Mouse (Mus musculus) kidney, adult 8-10 months (tissue): ENCODE results near the gene Tbx20.

Source experiments
- DNase-seq, 2 experiments: peaks; one replicate each; pipeline ENCODE4 v3.0.0; 2022

Gene Tbx20

DNA sequence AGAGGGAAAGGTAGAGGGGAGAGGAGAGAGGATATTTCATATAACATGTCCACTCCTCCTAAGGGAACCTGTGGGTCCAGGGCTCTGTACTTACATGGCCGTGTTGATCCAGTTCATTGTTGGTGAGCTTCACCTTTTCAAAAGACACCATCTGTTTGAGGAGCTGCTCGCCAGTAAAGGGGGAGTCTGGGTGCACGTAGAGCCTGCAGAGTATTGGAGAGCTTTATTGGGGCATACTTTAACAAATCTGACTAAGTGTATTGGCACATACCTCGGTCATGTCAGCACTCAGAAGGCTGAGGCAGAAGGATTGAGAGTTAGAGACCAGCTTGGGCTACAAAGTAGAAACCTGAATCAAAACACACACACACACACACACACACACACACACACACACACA lies 8.5 kb downstream of the Tbx20 start:
- no peak for DNase-seq

DNA sequence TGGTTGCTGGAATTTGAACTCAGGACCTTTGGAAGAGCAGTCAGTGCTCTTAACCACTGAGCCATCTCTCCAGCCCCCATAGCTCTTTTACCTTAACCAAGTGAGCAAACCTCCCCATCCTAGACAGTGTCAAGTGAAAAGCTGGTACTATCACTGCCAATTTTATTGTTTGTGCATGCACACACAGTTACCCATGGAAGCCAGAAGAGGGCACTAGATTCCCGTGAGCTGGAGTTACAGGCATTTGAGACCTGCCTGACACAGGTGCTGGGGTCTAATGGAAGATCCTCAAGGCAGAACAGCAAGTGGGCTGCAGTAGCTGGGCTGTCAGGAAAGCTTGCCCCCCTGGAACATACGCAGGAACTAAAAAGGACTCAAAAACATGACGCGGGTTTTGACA lies 13.6 kb downstream of the Tbx20 start:
- no peak for DNase-seq

DNA sequence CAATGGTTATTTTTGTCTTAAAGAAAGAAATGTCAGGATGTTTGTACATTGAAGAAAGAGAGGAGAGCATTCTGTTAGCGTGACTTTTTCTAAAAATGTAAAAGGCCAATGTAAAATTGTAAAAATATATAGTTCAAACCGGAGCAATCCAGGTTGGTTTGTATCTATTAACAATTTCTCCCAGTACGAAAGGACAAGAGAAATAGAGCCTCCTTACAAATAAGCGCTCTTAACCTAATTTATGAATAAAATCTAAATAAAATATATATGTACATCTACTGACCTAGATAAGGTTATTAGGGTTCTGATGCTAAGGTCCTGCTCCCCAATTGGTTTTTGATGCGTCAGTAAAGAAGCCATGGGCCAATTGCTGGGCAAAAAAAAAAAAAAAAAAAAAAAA lies 29.1 kb downstream of the Tbx20 start:
- DNase-seq, result no peak

DNA sequence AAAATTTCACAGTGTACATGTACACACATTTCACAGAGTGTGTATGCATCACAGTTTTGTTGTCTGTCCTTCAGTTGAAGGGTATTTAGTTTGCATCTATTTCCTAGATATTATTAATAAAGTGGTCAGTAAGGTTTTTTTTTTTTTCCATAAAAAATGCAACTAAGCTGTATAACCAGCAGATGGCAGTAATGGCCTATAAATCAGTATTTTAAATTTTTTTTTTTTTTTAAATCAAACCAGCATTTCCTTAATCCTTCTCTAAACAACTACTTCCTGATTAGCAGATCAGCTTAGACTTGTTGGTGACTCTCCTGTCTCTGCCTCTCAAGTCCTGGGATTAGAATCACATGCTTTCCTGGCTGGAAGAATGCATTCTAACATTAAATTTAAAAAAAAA lies 72.9 kb downstream of the Tbx20 start:
- no peak for DNase-seq

DNA sequence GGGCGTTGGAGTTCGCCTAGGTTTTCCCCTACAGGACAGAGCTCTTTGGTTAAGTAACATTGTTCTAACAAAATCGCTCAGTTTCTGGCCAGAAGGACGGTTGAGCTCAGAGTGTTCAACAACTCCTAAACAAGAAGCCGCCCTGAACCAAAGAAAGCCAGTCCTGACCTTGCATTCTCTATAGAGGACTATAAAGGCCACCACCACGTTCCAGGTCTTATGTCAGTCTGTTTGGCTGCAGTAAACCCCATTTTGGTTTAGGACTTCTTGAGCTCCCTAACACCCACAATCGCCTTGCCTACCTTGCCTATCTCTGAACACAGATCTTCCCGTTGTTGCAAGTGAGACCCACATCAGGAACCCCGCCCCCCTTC lies 77.7 kb downstream of the Tbx20 start:
- DNase-seq, result no peak

DNA sequence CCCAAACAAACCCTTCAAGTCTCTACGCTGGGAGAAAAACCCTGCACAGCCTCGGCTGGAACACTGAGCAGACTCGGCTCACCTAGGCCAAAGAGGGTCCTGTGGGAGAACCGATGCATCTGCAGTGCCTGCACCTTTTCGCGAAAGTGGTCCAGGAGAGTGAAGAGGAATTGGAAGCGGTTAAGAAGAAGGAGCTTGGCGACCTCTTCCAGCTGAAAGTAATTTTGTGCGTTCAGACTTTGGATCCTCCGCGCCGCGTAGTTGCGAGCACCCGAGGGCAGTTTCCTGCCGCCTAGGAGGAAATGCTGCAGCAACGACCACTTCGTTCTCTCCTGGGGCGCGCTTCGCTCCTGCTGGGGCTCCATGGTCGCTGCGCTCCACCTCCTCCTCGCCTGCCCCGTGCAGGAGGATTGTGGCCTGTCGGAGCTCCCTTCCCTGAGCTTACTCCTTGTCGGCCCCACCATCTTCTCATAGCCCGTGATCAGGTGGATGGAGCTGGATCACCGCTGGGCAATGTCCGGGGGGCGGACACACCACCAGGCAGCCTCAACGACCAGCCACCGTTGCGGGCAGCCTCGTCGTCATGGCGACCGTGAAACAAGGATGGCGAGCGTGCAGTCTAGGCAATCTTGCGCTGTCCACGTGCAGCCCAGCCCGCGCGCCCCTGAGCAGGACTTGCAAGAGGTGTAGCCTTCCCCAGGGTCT lies 78.3 kb downstream of the Tbx20 start, which contains the start of gene Dpy19l2:
Gene Dpy19l2 (minus strand): TSS at position 594 of the 705 bp plus-strand sequence.
- DNase-seq, result no peak
